Mouse (Mus musculus): Measurements from ENCODE around the gene Syngr1.

DNA sequence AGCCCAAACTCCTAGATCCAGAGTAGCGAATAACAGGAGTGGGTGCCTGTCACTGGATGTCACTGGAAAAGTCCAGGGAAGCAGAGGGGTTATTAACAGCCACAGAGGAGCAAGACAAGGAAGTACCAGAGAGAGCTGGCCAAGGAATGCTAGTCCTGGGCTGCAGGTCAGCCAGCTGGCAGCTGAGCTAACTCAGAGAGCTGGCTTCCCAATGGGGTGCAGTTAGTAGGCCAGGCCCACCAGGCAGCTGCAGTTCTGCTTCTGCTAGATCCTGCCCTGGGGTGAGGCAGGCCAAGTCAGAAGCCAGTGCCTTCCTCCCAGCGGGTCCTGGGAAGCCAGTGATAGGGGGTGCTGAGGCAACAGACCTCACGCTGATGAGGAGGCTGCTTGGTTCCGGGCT lies 69.6 kb downstream of the Syngr1 start:
- TF ChIP-seq FLI1 (IDR thresholded peaks at IDR 0.05; ENCODE audit: low read length) (no peak), GATA1 (IDR thresholded peaks at IDR 0.05; ENCODE audit: borderline replicate concordance, low read length) (no peak)

Measured in megakaryocyte, embryonic 14.5 days (primary cell).